Mouse (Mus musculus): Measurements from ENCODE around the gene Tm4sf1. TPM values are rescaled to one million over a fixed set of nuclear protein-coding genes. Genes with fewer than 3 reads are reported as not detected.

The Tm4sf1 gene
- total and polyA plus RNA-seq, 2 experiments from 2014 or later, result 18.2 to 27.0 TPM

- Histone ChIP-seq H3K27me3 (ENCODE audit: insufficient read depth, low read length) (no peaks in the 10 kb centered on the region), H3K36me3 (ENCODE audit: insufficient read depth) (no peaks in the 10 kb centered on the region), H3K4me1 (ENCODE audit: insufficient read depth) (no peaks in the 10 kb centered on the region), H3K4me2 (ENCODE audit: low read depth) (no peak overlapping the region), H3K9ac (no peak overlapping the region), H3K27ac (ENCODE audit: low read depth, low read length) (no peak overlapping the region), H3K9me3 (ENCODE audit: low read length) (no peaks in the 10 kb centered on the region), H3K4me3 (ENCODE audit: low read depth, low read length) (no peak overlapping the region)
- 64% methylated on average over 2 of the region's 6 CpGs for WGBS
- DNase-seq (no peak), ATAC-seq (no peak)
- no peak for TF ChIP-seq CTCF (IDR thresholded peaks at IDR 0.05; ENCODE audit: low read depth)
Measured at GRCm38 (mm10) chr3:57327941-57328340, 26.2 kb upstream of the Tm4sf1 start.

GRCm38 (mm10) chr3:57307076-57307475, 5.3 kb upstream of the Tm4sf1 start:
- no peaks in the 10 kb centered on the region for H3K36me3 ChIP-seq (ENCODE audit: insufficient read depth)
- 63% methylated on average over 3 of the region's 3 CpGs for WGBS
- no peak overlapping the region for H3K4me3 ChIP-seq (ENCODE audit: low read depth, low read length)
- TF ChIP-seq CTCF (IDR thresholded peaks at IDR 0.05; ENCODE audit: low read depth), result no peak
- no peak for ATAC-seq
- no peaks in the 10 kb centered on the region for H3K4me1 ChIP-seq (ENCODE audit: insufficient read depth)
- no peak for DNase-seq
- no peaks in the 10 kb centered on the region for H3K27me3 ChIP-seq (ENCODE audit: insufficient read depth, low read length)
- no peaks in the 10 kb centered on the region for H3K9me3 ChIP-seq (ENCODE audit: low read length)
- no peak overlapping the region for H3K9ac ChIP-seq
- H3K4me2 ChIP-seq (ENCODE audit: low read depth), result no peak overlapping the region
- no peak overlapping the region for H3K27ac ChIP-seq (ENCODE audit: low read depth, low read length)

GRCm38 (mm10) chr3:57305564-57305963, 3.8 kb upstream of the Tm4sf1 start:
- 72% methylated on average over 4 of the region's 4 CpGs for whole genome bisulfite sequencing
- ATAC-seq, result no peak

GRCm38 (mm10) chr3:57304484-57304883, 2.7 kb upstream of the Tm4sf1 start:
- H3K27ac ChIP-seq (ENCODE audit: low read depth, low read length), result no peak overlapping the region
- no peaks in the 10 kb centered on the region for H3K27me3 ChIP-seq (ENCODE audit: insufficient read depth, low read length)
- H3K9ac ChIP-seq, result no peak overlapping the region
- H3K4me3 ChIP-seq (ENCODE audit: low read depth, low read length), result no peak overlapping the region
- WGBS, result 50% methylated on average over 5 of the region's 5 CpGs
- no peaks in the 10 kb centered on the region for H3K36me3 ChIP-seq (ENCODE audit: insufficient read depth)
- DNase-seq (no peak), ATAC-seq (no peak)
- no peak for TF ChIP-seq CTCF (IDR thresholded peaks at IDR 0.05; ENCODE audit: low read depth)
- H3K4me2 ChIP-seq (ENCODE audit: low read depth), result no peak overlapping the region
- no peaks in the 10 kb centered on the region for H3K4me1 ChIP-seq (ENCODE audit: insufficient read depth)
- no peaks in the 10 kb centered on the region for H3K9me3 ChIP-seq (ENCODE audit: low read length)

More at GRCm38 (mm10) chr3:57305564-57305963, 3.8 kb upstream of the Tm4sf1 start:
- Histone ChIP-seq H3K27ac (ENCODE audit: low read depth, low read length) (no peak overlapping the region), H3K9me3 (ENCODE audit: low read length) (no peaks in the 10 kb centered on the region), H3K4me3 (ENCODE audit: low read depth, low read length) (no peak overlapping the region), H3K4me1 (ENCODE audit: insufficient read depth) (no peaks in the 10 kb centered on the region), H3K4me2 (ENCODE audit: low read depth) (no peak overlapping the region), H3K36me3 (ENCODE audit: insufficient read depth) (no peaks in the 10 kb centered on the region), H3K27me3 (ENCODE audit: insufficient read depth, low read length) (no peaks in the 10 kb centered on the region), H3K9ac (no peak overlapping the region)
- DNase-seq, result no peak
- TF ChIP-seq CTCF (IDR thresholded peaks at IDR 0.05; ENCODE audit: low read depth), result no peak

GRCm38 (mm10) chr3:57304050-57304449, 2.3 kb upstream of the Tm4sf1 start:
- H3K9me3 ChIP-seq (ENCODE audit: low read length), result no peaks in the 10 kb centered on the region
- no peak overlapping the region for H3K4me2 ChIP-seq (ENCODE audit: low read depth)
- H3K27me3 ChIP-seq (ENCODE audit: insufficient read depth, low read length), result no peaks in the 10 kb centered on the region
- 55% methylated on average over 4 of the region's 4 CpGs for WGBS
- no peaks in the 10 kb centered on the region for H3K4me1 ChIP-seq (ENCODE audit: insufficient read depth)
- no peak for DNase-seq
- no peak overlapping the region for H3K9ac ChIP-seq
- H3K27ac ChIP-seq (ENCODE audit: low read depth, low read length), result no peak overlapping the region
- no peaks in the 10 kb centered on the region for H3K36me3 ChIP-seq (ENCODE audit: insufficient read depth)
- H3K4me3 ChIP-seq (ENCODE audit: low read depth, low read length), result no peak overlapping the region
- no peak for TF ChIP-seq CTCF (IDR thresholded peaks at IDR 0.05; ENCODE audit: low read depth)
- no peak for ATAC-seq

- Histone ChIP-seq H3K4me3 (ENCODE audit: low read depth, low read length) (no peak overlapping the region), H3K9me3 (ENCODE audit: low read length) (no peaks in the 10 kb centered on the region), H3K27me3 (ENCODE audit: insufficient read depth, low read length) (no peaks in the 10 kb centered on the region), H3K9ac (no peak overlapping the region), H3K4me2 (ENCODE audit: low read depth) (no peak overlapping the region), H3K4me1 (ENCODE audit: insufficient read depth) (no peaks in the 10 kb centered on the region), H3K27ac (ENCODE audit: low read depth, low read length) (no peak overlapping the region), H3K36me3 (ENCODE audit: insufficient read depth) (no peaks in the 10 kb centered on the region)
- 67% methylated on average over 3 of the region's 3 CpGs for WGBS
- ATAC-seq (no peak), DNase-seq (no peak)
- no peak for TF ChIP-seq CTCF (IDR thresholded peaks at IDR 0.05; ENCODE audit: low read depth)
Measured at GRCm38 (mm10) chr3:57303486-57303885, 1.7 kb upstream of the Tm4sf1 start.

GRCm38 (mm10) chr3:57302886-57303285, 1.1 kb upstream of the Tm4sf1 start:
- no peak overlapping the region for H3K4me3 ChIP-seq (ENCODE audit: low read depth, low read length)
- 55% methylated on average over 2 of the region's 2 CpGs for WGBS
- H3K9ac ChIP-seq, result no peak overlapping the region
- no peak overlapping the region for H3K4me2 ChIP-seq (ENCODE audit: low read depth)
- no peaks in the 10 kb centered on the region for H3K9me3 ChIP-seq (ENCODE audit: low read length)
- no peak for TF ChIP-seq CTCF (IDR thresholded peaks at IDR 0.05; ENCODE audit: low read depth)
- H3K27me3 ChIP-seq (ENCODE audit: insufficient read depth, low read length), result no peaks in the 10 kb centered on the region
- DNase-seq, result no peak
- H3K4me1 ChIP-seq (ENCODE audit: insufficient read depth), result no peaks in the 10 kb centered on the region
- no peak for ATAC-seq
- no peaks in the 10 kb centered on the region for H3K36me3 ChIP-seq (ENCODE audit: insufficient read depth)
- no peak overlapping the region for H3K27ac ChIP-seq (ENCODE audit: low read depth, low read length)

- no peaks in the 10 kb centered on the region for H3K27me3 ChIP-seq (ENCODE audit: insufficient read depth, low read length)
- ATAC-seq (no peak), DNase-seq (no peak)
- 86% methylated on average over 4 of the region's 4 CpGs for WGBS
- no peak overlapping the region for H3K4me2 ChIP-seq (ENCODE audit: low read depth)
- no peaks in the 10 kb centered on the region for H3K36me3 ChIP-seq (ENCODE audit: insufficient read depth)
- no peak overlapping the region for H3K9ac ChIP-seq
- TF ChIP-seq CTCF (IDR thresholded peaks at IDR 0.05; ENCODE audit: low read depth), result no peak
- no peak overlapping the region for H3K4me3 ChIP-seq (ENCODE audit: low read depth, low read length)
- no peaks in the 10 kb centered on the region for H3K4me1 ChIP-seq (ENCODE audit: insufficient read depth)
- H3K27ac ChIP-seq (ENCODE audit: low read depth, low read length), result no peak overlapping the region
- H3K9me3 ChIP-seq (ENCODE audit: low read length), result no peaks in the 10 kb centered on the region
Measured at GRCm38 (mm10) chr3:57301366-57301765, 422 bp downstream of the Tm4sf1 start.
